Mouse (Mus musculus): Measurements from ENCODE around the gene Fbln7.

The Fbln7 gene
- long read RNA-seq, experiment 1, partial matches to known transcripts, result 0 of 5 reads
- long read RNA-seq, experiment 1, other reads (novel, unspliced or antisense), result 2 of 5 reads
- long read RNA-seq, experiment 2, partial matches to known transcripts, result 1 of 5 reads
- long read RNA-seq, experiment 2, other reads (novel, unspliced or antisense), result 0 of 5 reads

DNA sequence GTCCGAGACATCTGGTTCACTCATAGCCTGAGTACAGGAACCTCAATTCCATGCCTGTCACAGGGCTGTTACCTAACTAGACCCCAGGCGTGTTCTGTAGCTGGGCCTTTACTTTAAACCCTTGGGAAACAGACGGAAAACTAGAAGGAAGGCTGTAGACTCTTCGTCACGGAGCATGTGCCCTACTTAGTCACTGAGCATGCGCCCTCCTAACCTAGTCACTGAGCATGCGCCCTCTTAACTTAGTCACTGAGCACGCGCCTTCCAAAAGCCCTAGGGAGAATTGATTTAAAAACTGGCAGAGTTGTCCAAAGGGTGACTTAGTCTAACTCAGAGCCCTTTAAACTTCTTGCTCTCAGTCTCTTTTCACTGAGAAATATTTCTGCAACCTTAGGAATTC is at the start of gene Fbln7:
Fbln7 (plus strand) TSS at position 346 of the 400 bp plus-strand sequence.
- intact Hi-C loops (cut with DNase I), result no loop called here

DNA sequence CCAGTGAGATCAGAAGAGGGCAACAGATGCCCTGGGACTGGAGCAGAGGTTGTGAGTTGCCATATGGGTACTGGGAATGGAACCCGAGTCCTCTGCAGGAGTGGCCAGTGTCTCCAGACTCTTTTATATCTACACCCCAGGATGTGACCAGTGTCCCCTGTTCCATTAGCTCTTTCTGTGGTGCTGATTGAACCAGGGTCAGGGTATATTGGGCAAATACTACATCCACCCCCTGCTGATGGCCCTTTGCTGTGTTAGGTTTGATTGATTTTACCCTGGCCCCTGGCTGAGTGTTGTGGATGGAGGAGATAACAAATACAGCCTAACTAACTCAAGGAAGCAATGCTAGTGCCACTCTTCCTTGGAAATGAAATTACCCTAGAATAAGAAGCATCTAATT is 46.5 kb upstream of the Fbln7 start:
- intact Hi-C loops (cut with DNase I), result loop anchor here (1.0 kb wide), 1 partner anchor 118 kb away; the partner anchor contains the start of gene Mertk

DNA sequence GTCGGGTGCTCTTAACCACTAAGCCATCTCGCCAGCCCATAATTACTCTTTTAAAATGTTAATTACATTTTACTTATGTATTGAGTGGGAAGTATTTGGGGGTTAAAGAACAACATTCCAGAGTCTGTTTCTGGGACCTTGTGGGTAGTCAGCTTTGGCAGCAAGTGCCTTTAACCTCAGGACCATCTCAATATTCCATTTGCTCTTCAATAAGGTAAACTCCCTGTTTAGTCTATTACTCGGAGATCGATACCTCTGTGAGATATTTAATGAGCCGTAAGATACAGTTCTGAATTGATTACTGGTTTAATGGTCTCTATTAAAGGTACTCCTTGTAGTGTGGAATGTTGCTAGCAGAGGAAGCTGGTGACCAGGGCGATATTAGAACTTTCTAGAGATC is 45.9 kb upstream of the Fbln7 start:
- intact Hi-C loops (cut with DNase I), result loop anchor here (1.0 kb wide), 1 partner anchor 119 kb away; the partner anchor contains the start of gene Mertk

DNA sequence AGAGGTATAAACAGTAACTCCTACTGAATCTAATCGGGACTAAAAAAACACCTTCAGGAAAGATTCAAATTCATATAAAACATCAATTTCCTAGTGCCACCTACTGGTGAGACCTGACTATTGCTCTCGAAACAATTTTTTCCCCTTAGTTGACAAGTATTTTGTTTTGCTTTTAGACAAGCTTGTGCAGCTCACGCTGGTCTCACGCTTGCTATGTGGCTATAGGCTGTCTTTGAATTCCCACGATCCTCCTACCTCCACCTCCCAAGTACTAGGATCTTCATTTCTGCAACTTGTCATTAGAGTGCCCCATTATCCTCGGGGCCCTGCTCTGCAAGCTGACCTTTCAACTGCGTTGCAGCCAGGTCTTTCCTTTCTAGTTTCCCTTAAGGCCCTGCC is 45.4 kb upstream of the Fbln7 start:
- intact Hi-C loops (cut with DNase I), result no loop called here

DNA sequence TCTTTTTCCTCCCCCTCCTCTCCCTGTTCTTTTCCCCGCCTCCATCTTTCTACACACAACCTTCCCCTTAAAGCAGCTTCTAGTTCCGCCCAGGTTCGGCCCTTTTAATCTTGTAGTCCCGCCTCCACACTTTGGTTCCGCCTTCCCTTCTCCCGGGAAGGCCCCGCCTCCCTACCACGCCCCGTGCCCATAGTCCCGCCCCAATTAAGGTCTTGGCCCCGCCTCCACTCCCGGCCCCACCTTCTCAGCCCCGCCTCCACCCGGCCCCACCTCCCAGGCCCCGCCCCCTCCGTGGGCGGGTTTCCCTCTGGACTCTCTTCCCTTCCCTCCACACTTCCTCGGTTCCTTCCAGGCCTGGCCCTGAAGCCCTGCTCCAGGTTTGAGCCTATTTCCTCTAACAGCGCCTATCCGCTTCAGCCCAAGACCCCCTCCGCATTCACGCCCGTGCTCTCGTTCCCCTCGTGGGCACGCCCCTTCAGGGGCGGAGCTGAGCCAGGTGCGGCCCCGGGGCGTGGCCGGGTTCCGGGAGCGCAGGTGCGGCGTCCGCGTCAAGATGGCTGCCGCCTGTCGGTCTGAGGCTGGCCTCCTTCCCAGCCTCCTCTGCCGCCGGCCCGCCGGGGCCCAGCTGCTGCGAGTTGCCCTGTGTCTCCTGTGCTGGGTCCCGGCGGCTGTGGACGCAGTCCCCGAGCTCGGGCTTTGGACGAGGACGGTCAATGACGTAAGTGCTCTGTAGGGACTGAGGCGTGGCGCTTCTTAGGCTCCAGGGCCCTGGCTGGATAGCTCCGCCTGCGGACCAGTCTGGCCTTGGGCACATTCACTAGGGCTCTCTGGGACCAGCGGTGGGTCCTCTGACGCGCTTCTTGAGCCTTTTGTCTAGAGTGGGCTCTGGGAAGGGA is 44.7 kb upstream of the Fbln7 start, which contains the start of gene Tmem87b:
Tmem87b (plus strand) TSS at position 333 of the 896 bp plus-strand sequence.
- intact Hi-C loops (cut with DNase I), result no loop called here

DNA sequence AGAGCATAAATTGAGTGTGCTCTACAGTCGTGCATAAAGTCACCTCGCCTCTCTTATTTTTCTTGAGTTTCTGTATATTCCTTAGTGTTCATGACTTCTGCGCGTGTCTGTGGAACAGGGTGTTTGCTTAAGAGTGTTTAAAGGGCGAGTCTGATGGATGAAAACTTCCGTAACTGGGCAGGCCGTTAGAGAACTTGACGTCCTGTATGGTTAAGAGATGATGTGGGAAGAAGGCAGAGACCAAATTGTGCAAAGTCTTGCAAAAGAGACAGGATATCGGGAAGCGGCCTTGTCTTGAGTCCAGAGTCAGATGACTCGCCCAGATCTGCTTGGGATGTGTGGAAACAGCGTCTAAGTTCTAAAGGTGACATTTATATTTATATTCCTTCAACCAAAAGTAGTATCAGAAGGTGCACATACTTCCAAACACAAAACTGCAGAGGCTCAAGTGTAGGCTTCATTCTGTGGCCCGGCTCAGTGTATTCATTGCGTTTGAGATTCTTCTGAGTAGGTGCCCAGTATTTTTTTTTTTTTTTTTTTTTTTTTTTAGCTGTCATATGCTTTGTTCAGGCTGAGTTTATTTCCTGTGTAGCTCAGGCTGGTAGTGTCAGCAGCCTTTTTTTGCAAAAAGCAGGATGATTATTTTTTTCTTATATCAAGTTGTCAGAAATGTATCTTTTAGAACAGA is 43.7 kb upstream of the Fbln7 start:
- intact Hi-C loops (cut with DNase I), result no loop called here

DNA sequence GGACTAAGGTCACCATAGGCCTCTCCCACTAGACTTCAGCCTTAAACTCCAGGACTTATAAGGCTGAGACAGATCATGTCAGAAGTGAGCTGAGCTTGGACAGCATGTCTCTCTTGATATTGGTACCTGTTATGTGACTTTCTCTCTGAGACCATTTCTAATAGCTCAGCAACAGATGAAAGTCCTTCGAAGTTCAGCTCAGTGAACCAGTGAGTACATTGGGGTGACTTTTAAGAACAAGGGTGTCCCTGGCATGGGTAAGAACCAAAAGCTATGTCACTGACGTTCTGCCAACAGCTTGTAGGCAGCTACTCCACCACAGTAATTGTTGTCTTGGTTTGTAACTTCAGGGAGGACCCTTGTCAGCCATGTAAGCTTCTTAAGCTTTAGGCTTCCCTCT is 42.1 kb upstream of the Fbln7 start:
- intact Hi-C loops (cut with DNase I), result no loop called here

DNA sequence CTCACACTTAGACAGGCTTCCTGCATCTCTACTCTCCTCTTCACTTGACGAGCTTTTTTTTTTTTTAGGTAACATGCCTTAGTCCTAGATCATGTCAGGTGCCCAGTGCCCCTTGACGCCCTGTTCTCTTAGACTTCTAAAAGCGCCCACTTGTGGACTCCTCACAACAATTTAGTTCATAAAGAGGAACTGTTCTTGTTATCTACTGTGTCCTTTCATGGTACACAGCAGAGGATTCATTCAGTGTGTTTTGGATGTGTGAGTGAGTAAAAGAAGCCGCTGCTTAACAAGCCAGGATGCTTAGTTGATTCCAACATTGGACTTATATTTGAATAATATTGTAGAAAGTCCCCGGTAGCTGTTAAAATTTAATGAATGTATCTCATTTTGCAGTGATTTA is 38.9 kb upstream of the Fbln7 start:
- intact Hi-C loops (cut with DNase I), result no loop called here

DNA sequence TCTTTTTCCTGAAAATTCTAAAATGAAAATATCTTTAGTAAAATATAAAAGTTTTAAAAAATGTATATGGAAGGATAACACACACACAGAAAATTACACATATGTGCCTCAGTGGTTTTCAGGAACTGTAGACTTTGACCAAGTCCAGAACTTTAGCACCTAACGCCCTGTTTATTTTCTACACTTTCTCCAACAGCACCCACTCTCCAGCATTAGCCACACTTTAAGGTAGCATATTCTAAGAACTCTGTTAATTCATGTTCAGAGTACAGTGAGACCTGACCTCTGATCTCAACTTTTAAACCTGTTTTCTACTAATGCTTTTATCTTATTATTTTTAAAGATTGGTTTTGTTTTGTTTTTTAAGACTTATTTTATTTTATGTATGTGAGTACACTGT is 35.0 kb upstream of the Fbln7 start:
- intact Hi-C loops (cut with DNase I), result no loop called here

DNA sequence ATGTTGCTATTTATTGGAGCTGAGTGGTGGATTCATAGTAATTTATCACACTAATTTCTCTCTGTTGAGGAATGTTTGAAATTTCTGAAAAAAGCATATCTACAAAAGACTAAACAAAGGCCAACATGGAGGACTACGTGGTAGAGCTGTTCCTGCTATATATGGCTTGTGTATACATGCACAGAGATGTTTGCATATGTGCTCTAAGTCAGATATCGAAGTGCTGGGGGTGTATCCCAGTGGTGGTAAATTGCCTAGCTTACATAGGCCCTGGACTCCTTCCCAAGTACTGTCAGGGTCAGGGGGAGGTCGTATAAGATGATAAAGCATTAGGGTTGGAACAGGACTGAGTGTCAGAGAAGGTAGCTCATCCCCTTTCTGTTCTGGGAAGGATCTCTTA is 30.2 kb upstream of the Fbln7 start:
- intact Hi-C loops (cut with DNase I), result no loop called here

DNA sequence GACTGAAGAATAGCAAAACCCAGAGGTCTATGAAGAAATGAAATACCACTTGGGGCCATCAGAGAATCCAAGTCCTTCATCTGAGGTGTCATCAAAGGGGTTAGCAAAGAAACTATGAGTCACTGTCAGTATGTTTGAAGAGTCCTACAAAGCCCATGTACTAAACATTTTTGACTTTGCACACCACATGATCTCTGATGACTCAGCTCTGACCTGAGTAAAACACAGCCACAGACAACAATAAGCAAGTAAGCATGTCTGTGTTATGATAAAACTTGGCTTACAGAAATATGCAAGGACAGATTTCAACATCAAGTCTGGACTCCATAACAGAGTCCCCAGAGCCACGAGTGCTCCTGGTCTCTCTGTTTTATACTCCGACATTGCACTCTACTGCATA is 29.7 kb upstream of the Fbln7 start:
- intact Hi-C loops (cut with DNase I), result no loop called here

DNA sequence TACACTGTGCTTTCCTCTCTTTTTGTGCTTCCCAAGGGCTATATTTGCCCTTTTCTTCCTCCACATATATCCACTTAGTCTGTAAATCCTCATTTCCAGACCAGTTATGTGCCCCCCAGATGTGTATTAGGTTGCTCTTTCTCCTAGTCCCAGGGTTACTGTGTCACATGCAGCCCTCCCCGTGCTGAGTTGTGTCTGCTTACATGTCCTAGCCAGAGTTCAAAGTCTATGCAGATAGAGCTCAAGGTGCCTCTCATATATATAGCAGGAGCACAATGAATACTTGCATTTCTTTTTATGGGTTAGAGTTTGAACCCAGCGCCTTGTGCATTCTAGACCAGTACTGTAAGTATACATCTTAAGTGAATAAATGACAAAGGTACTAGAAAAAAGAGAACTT is 29.3 kb upstream of the Fbln7 start:
- intact Hi-C loops (cut with DNase I), result no loop called here

DNA sequence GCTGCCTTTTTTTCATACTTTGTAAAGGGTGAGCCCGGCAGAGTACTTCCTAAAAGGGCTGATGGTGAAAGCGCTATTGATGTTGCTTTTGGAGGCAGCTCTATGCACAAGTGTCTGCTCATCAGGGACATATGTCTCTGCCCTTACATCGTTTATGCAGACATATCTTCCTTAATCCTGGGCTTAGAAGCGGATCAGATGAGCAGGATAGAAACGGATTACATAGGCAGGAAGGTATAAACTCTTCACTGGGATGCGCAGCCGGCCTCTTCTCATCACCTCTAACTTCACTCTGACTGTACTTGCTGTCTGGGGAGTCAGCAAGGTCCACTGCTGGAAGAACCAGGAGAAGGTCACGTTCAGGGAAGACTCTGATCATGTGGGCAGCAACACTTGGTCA is 25.2 kb upstream of the Fbln7 start:
- intact Hi-C loops (cut with DNase I), result no loop called here

DNA sequence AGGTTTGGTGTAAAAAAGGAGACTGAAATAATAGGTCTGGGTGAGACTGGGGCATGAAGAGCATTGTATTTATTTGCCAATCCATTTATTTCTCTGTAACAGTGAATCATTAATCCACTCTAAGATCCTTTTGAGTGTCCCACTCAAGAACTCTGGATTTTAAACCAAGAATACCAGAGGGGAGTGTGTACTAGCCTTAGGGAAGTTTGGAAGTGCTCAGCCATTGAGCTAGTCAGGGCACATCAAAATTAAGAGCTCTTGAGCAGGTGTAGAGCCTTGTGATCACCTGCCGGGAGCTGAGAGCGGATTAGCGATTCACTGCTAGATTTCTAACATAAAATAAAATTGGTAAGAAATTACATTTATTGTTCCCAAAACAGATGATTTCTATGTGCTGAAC is 24.2 kb upstream of the Fbln7 start:
- intact Hi-C loops (cut with DNase I), result no loop called here

DNA sequence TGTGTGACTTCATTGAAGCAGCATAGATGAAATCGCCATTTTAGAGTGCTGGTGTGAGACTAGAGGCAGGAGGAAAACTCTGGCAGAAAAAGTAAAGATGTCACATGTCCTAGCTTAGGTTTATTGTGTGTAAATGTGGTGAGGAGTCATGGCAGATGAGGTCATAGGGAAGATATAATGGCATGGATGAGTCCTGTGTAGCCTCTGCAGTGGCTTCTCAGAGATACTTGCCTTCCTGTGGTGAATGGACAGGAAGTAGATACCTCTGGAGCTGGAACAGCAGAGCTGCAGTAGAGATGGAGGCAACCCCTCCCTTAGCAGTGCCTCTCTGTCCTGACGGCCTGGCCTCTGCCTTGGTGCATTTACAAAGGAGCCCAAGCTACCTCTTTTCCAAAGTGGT is 23.3 kb upstream of the Fbln7 start:
- intact Hi-C loops (cut with DNase I), result no loop called here

DNA sequence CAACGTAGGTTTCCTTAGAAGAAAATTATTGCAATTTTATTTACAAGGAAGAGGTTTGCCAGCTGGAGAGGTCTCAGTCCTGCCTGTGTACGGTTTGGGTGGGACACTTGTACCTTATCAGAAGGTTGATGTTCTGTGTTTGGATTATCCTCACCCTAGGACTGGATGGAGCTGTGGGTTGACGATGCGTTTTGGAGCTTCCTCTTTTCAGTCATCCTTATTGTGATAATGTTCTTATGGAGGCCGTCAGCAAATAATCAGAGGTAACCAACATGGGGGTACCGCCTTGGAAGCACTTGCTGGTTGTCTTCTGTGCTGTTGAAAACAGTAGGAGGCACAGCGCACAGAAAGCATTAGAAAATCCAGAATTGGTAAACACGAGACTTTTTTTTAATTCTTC is 20.3 kb upstream of the Fbln7 start:
- intact Hi-C loops (cut with DNase I), result no loop called here

DNA sequence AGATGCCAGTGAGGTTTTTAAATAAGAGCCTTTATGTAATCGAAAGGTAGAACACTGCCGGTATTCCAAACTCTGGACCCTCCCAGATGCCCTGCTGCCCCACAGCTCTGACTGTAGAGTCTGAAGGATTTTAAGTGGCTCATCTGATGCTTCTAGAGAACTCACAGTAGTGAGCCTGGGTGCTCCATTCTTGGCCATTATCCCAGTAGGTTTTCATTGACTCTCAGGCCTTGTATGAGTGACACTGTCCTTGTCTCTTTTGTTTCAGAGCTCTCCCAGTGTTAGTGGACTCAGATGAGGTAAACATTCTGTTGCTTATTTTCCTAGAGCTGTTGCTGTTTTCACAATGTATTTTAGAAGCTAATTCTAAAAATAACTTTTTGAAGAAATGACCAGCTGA is 12.7 kb upstream of the Fbln7 start:
- intact Hi-C loops (cut with DNase I), result no loop called here

DNA sequence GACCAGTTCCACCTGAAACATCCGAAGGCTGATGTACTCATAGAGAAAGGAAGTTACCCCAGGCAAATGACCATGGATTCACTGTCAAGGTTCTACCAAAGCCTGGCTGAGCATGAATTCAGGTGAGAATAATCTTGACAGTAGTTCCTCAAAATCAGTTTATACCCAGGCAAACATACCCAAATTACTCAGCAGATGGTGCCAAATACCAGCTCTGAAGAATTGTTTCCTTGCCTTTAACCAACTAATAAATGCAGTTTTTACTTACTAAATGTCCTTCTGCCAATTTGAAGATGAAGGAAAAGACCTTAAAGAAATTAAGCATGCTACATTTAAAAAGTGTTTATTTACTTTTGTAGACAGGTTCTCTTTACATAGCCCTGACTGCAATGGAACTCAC is 6.1 kb upstream of the Fbln7 start:
- intact Hi-C loops (cut with DNase I), result no loop called here

DNA sequence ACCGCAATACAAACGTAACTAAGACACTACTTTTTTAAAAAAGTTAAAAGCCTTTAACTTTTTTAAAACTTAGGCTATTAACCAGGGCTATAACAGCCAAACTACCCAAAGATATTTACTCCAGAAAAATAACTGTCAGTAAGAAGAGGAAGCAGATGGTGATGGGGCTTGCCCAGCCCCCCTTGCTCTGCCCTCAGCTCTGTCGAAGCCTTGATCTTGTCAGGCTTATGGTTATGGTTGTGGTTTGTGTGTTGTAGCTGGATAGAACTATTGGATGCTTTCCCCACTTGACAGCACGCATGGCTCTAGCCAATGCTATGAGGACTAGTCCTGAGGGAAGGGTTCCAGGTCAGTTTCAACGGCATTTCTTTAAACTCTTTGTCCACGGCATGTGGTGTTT is 3.8 kb upstream of the Fbln7 start:
- intact Hi-C loops (cut with DNase I), result no loop called here

DNA sequence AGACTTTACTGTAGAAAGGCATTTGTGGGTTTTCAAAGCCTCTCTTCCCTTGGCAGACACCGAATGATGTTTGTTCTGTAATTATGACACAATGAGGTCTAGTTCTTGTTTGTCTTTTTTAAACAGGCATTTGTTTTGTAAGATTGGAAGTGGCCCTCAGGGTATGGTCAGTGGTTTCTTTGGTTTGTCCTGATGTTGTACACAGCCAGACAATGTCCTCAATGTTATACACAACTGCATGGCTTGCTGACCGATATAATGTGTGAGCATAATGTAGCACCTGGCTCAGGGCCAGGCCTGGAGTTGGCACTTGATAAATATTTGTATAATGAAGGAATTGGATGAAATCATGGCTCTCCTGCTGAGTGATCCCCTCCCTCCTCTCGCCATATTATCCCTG is 2.9 kb upstream of the Fbln7 start:
- intact Hi-C loops (cut with DNase I), result no loop called here

DNA sequence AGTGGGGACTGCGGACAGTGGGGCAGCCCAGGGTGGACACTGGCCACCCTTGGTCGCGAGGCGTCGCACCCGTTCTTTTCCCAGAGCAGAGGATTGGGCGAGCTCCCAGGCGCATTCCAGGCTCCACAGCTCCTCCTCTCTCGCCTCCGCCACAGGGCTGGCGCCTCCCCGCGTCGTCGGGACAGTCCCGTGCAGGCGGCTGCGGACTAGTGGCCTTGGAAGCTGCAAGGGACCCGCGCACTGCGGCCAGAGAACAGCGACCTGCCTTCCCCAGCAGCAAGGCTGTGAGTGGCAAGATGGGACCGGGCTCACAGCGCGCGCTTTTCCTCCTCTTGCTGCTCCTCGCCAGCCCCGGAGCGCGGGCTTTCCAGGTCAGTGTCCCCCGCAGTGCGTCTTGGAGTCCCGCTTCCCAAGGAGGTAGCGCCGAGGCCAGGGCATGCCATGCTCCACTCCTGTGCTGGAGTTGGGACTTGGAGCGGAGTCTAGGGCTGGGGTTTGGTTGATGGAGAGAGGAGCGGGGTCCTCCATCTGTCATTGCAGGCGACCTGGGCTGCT is 1.1 kb downstream of the Fbln7 start:
- intact Hi-C loops (cut with DNase I), result no loop called here

DNA sequence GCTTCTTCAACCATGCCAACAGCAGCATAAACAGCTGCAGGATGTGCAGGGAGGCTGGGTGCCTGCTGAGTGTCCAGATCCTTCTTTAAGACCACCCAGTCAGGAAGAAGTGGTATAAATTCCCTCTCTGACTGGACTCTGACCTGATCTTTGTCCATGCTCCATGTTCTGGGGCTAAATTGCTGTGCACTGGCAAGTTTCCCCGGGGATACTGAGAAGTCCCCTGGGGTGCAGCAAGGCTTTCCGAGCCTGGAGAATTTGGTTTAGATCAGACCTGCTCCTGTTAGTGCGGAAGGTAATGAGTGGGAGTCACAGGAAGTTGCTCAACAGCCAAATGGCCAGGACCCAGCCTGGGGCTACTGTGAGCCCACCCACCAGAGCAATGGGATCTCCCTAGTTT is 2.3 kb downstream of the Fbln7 start:
- intact Hi-C loops (cut with DNase I), result no loop called here

Measured in adrenal gland (tissue).